Mouse (Mus musculus) liver, embryonic 11.5 days (tissue): ENCODE results near the gene Bpnt1. TPM values are rescaled to one million over a fixed set of nuclear protein-coding genes. Genes with fewer than 3 reads are reported as not detected.

ENCODE experiments used
- ATAC-seq: fragments of 200-750 bp; cut with Nextera tagmentation; replicated peaks from 2 replicates; pipeline ENCODE4 v1.8.0; 2017; ENCODE audit warnings: moderate number of reproducible peaks, mild to moderate bottlenecking, moderate TSS enrichment, moderate library complexity; ENCODE audit not compliant: low FRiP score
- DNase-seq: peaks from one replicate; pipeline ENCODE4 v3.0.0-alpha.2; 2017; ENCODE audit warnings: low spot score
- H3K27ac ChIP-seq: fragments of 300-500 bp; sonication (generic); 2 replicates; pipeline ENCODE4 v1.5.1; 2014; ENCODE audit warnings: mild to moderate bottlenecking, low read depth, low read length, control low read depth
- H3K27me3 ChIP-seq: fragments of 300-500 bp; sonication (generic); replicated peaks from 2 replicates; pipeline ENCODE4 v1.6.1; 2014; ENCODE audit warnings: low read length, mixed read lengths; ENCODE audit not compliant: control insufficient read depth, insufficient read depth
- H3K36me3 ChIP-seq: fragments of 300-500 bp; sonication (generic); 2 replicates; pipeline ENCODE4 v1.6.1; 2014; ENCODE audit warnings: mild to moderate bottlenecking, low read length, moderate library complexity, mixed read lengths; ENCODE audit not compliant: control insufficient read depth, insufficient read depth
- H3K4me1 ChIP-seq: fragments of 300-500 bp; sonication (generic); replicated peaks from 2 replicates; pipeline ENCODE4 v1.6.1; 2014; ENCODE audit warnings: low read length, mixed read lengths; ENCODE audit not compliant: control insufficient read depth, insufficient read depth
- H3K4me2 ChIP-seq: fragments of 300-500 bp; sonication (generic); 2 replicates; pipeline ENCODE4 v1.6.1; 2014; ENCODE audit warnings: mild to moderate bottlenecking, control low read depth, moderate library complexity
- H3K4me3 ChIP-seq: fragments of 300-500 bp; sonication (generic); 2 replicates; pipeline ENCODE4 v1.5.1; 2014; ENCODE audit warnings: low read depth, low read length, control low read depth
- H3K9ac ChIP-seq: fragments of 300-500 bp; sonication (generic); 2 replicates; pipeline ENCODE4 v1.6.1; 2014; ENCODE audit warnings: low read depth, low read length, control low read depth
- H3K9me3 ChIP-seq: fragments of 300-500 bp; sonication (generic); 2 replicates; pipeline ENCODE4 v1.6.1; 2016; ENCODE audit warnings: low read length, inconsistent platforms, mixed read lengths; ENCODE audit not compliant: control insufficient read depth
- WGBS: fragments of 180-500 bp; shearing (Covaris S2); extraction: QIAGEN DNeasy Blood & Tissue Kit; methylation state at CpG from one replicate; pipeline ENCODE4 v1.1.7; 2014; 5-methylcytosine and 5-hydroxymethylcytosine counted together
- microRNA counts: library from miRNA; unstranded; fragments of <30 nt; microRNA quantifications from one replicate; lab custom pipeline; 2015
- microRNA-seq: library from miRNA; unstranded; fragments of <30 nt; microRNA quantifications from one replicate; pipeline ENCODE4, GENCODE M21; 2017; ENCODE audit warnings: borderline number of aligned reads
- polyA plus RNA-seq: library from polyadenylated mRNA; unstranded; fragments of >200 nt; fragmentation: Nextera tagmentation; extraction: Ambion mirVana; gene quantifications from 2 replicates; pipeline ENCODE4 v1.2.1, GENCODE M21; 2014

Bpnt1 gene
- polyA plus RNA-seq, 1 experiment from 2014 or later, result 29.4 TPM

- Histone ChIP-seq H3K9me3 (no peaks in the 10 kb centered on the region), H3K4me3 (no peak overlapping the region), H3K9ac (no peak overlapping the region), H3K27ac (no peak overlapping the region), H3K27me3 (no peaks in the 10 kb centered on the region), H3K4me2 (no peak overlapping the region), H3K36me3 (peaks cover 55% of the 10 kb centered on the region), H3K4me1 (no peaks in the 10 kb centered on the region)
- no peak for DNase-seq
- 96% methylated on average over 2 of the region's 2 CpGs for WGBS
- ATAC-seq, result no peak
Measured at GRCm38 (mm10) chr1:185377429-185377828, 45.5 kb downstream of the Bpnt1 start.

GRCm38 (mm10) chr1:185401615-185402014, 69.7 kb downstream of the Bpnt1 start:
- no peaks in the 10 kb centered on the region for H3K9me3 ChIP-seq
- WGBS, result 94% methylated on average over 5 of the region's 5 CpGs
- no peak overlapping the region for H3K27ac ChIP-seq
- no peak overlapping the region for H3K4me2 ChIP-seq
- H3K9ac ChIP-seq, result no peak overlapping the region
- ATAC-seq (no peak), DNase-seq (no peak)
- H3K36me3 ChIP-seq, result peaks cover 36% of the 10 kb centered on the region
- H3K4me3 ChIP-seq, result no peak overlapping the region
- no peaks in the 10 kb centered on the region for H3K4me1 ChIP-seq
- H3K27me3 ChIP-seq, result no peaks in the 10 kb centered on the region

- 39% methylated on average over 2 of the region's 2 CpGs for WGBS
- H3K27ac ChIP-seq, result no peak overlapping the region
- DNase-seq, result no peak
- H3K4me1 ChIP-seq, result no peaks in the 10 kb centered on the region
- no peaks in the 10 kb centered on the region for H3K9me3 ChIP-seq
- H3K4me3 ChIP-seq, result no peak overlapping the region
- peaks cover 44% of the 10 kb centered on the region for H3K36me3 ChIP-seq
- no peaks in the 10 kb centered on the region for H3K27me3 ChIP-seq
- ATAC-seq, result no peak
- H3K9ac ChIP-seq, result no peak overlapping the region
- no peak overlapping the region for H3K4me2 ChIP-seq
Measured at GRCm38 (mm10) chr1:185404021-185404420, 72.1 kb downstream of the Bpnt1 start.

DNA sequence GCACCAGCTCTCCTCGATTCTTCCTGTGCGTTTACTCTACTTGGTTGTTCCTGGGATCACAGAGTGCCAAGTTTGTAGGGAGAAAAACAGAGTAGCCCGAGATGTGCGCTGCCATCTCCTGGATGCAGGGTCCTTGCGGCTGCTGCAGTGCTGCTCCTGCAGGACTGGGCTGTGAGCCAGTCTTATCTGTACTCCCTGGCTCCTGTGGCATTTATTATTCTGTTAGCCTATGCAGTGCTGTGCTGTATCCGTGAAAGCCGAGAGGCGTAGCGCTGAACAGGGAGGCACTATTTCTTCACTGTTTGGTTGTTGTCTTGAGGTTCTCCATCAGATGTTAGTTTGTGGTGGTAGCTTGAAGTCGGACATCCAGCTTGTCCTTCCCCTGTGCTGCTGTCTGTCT, 74.0 kb downstream of the Bpnt1 start:
- Histone ChIP-seq H3K4me3 (no peak overlapping the region), H3K9ac (no peak overlapping the region), H3K27me3 (no peaks in the 10 kb centered on the region), H3K27ac (no peak overlapping the region), H3K36me3 (peaks cover 40% of the 10 kb centered on the region), H3K4me1 (no peaks in the 10 kb centered on the region), H3K4me2 (no peak overlapping the region), H3K9me3 (no peaks in the 10 kb centered on the region)
- no peak for DNase-seq
- no peak for ATAC-seq
- 92% methylated on average over 10 of the region's 10 CpGs for WGBS

MicroRNAs within 50 kb of the gene (microRNA counts, 519-probe panel; counts per million panel counts)
- microRNA mmu-miR-194 (lab: Ali Mortazavi, UCI), result 5,652 counts per million, percentile 58 among the panel's probes with 10 or more counts

Small RNAs within 50 kb of the gene (microRNA-seq; reads per million reads assigned to microRNA genes)
- gene Mir194-1, result 17.2 reads per million, percentile 29 among the genes with 10 or more reads in this experiment
- gene Mir215, result 5.6 reads per million, percentile 15 among the genes with 10 or more reads in this experiment

Other genes with a start within 250 kb of the Bpnt1 start
- gene Rab3gap2, start 128.0 kb upstream of the Bpnt1 start, polyA plus RNA-seq, result 26.4 and 29.6 TPM in 2 replicates
- gene Iars2, start 2.8 kb upstream of the Bpnt1 start, polyA plus RNA-seq, result 41.0 and 49.6 TPM in 2 replicates
- gene Eprs, start 30.9 kb downstream of the Bpnt1 start, polyA plus RNA-seq, result 180 and 202 TPM in 2 replicates
- gene Slc30a10, start 122.7 kb downstream of the Bpnt1 start, polyA plus RNA-seq, result 22.8 and 23.5 TPM in 2 replicates